Mouse (Mus musculus) kidney, embryonic 16.5 days (tissue): ENCODE results near the gene Reep6. TPM values are rescaled to one million over a fixed set of nuclear protein-coding genes. Genes with fewer than 3 reads are reported as not detected.
A peak's percentile ranks its signal among the peaks of the same experiment; 100 is the strongest.

Experiments used
- ATAC-seq: fragments of 200-750 bp; cut with Nextera tagmentation; 2 replicates; pipeline ENCODE4 v1.8.0; 2017; ENCODE audit warnings: moderate TSS enrichment; ENCODE audit not compliant: low FRiP score, low TSS enrichment
- H3K27ac ChIP-seq: fragments of 300-500 bp; sonication (generic); 2 replicates; pipeline ENCODE4 v1.5.1; 2014; ENCODE audit warnings: low read length
- H3K27me3 ChIP-seq: fragments of 300-500 bp; sonication (generic); 2 replicates; pipeline ENCODE4 v1.6.1; 2014; ENCODE audit warnings: low read length, control low read depth, mixed read lengths; ENCODE audit not compliant: insufficient read depth
- H3K36me3 ChIP-seq: fragments of 300-500 bp; sonication (generic); 2 replicates; pipeline ENCODE4 v1.6.1; 2014; ENCODE audit warnings: low read length, control low read depth, mixed read lengths; ENCODE audit not compliant: insufficient read depth
- H3K4me1 ChIP-seq: fragments of 300-500 bp; sonication (generic); 2 replicates; pipeline ENCODE4 v1.6.1; 2014; ENCODE audit warnings: low read length, control low read depth, mixed read lengths; ENCODE audit not compliant: insufficient read depth
- H3K4me2 ChIP-seq: fragments of 300-500 bp; sonication (generic); replicated peaks from 2 replicates; pipeline ENCODE4 v1.6.1; 2014; ENCODE audit warnings: low read depth, low read length
- H3K4me3 ChIP-seq: fragments of 300-500 bp; sonication (generic); 2 replicates; pipeline ENCODE4 v1.5.1; 2014; ENCODE audit warnings: mild to moderate bottlenecking, low read length
- H3K9ac ChIP-seq: fragments of 300-500 bp; sonication (generic); replicated peaks from 2 replicates; pipeline ENCODE4 v1.6.1; 2014; ENCODE audit warnings: low read length
- H3K9me3 ChIP-seq: fragments of 300-500 bp; sonication (generic); 2 replicates; pipeline ENCODE4 v1.6.1; 2016; ENCODE audit warnings: low read length, control low read depth
- WGBS: fragments of 180-500 bp; shearing (Covaris S2); extraction: QIAGEN DNeasy Blood & Tissue Kit; methylation state at CpG from one replicate; pipeline ENCODE4 v1.1.7; 2014; 5-methylcytosine and 5-hydroxymethylcytosine counted together
- polyA plus RNA-seq: library from polyadenylated mRNA; unstranded; fragments of >200 nt; fragmentation: Nextera tagmentation; extraction: Ambion mirVana; gene quantifications from 2 replicates; pipeline ENCODE4 v1.2.1, GENCODE M21; 2015

Reep6 gene
- polyA plus RNA-seq, 1 experiment from 2014 or later: 11.0 TPM

DNA sequence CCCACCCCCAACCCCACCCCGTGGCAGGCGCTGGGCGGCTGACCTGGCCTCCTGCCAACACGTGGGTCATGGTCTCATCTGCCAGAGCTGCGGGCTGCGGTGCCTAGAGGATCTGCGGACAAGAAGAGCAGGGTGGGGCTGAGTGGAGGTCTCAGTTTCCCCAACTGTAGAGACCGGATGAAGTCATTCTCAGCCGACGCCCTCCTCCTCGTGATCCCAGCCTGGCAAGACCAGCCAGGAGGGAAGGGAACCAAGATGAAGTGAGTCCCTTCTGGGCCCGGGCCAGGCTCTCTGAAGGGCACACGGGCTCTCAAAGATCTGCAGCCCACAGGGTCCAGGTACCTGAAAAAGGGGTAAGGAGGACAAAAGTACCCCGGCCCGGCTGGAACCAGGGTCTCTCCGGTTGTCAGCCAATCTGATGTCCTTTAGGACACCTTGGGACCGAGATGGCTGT is 17.8 kb downstream of the Reep6 start:
- Histone ChIP-seq H3K27ac (no peak overlapping the region), H3K27me3 (peaks cover 92% of the 10 kb centered on the region), H3K9me3 (no peaks in the 10 kb centered on the region), H3K4me2 (peak overlapping the region; percentile 51), H3K4me1 (peaks cover 36% of the 10 kb centered on the region), H3K9ac (peak overlapping the region; percentile 55), H3K36me3 (no peaks in the 10 kb centered on the region), H3K4me3 (peak overlapping the region; percentile 41)
- WGBS: 11% methylated on average over 17 of the region's 17 CpGs
- no peak for ATAC-seq

DNA sequence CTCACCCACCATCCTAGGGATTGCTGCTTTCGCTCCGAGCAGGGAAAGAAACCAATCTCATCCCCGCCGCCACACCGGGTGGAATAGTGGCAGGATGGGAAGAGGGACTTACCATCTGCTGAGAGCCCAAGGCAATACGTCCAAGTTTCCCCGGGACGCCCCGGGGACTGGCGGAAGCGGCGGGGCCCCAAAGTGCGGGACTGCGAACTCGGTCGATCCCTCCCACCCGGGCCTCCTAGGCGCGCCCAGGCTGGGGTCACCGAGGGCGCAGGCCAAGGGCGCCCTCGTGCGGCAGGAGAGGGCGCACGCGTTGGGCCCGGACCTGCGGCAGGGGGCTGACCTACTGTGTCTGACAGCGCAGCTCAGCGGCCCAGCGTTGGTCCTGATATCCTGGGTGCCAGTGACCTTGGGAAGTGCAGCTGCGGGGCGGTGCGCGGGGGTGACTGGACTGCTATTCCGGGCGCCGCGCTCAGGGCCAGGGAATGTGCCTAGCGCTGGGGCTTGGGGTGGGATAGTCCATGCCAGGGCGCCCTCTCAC is 18.6 kb downstream of the Reep6 start, which contains the start of gene Adamtsl5:
Gene Adamtsl5, minus strand, starts transcription at position 169 of the 538 bp plus-strand sequence.
- ATAC-seq: peak; percentile 19; the same call in 1 of the 2 replicates
- under 1% methylated on average over 42 of the region's 42 CpGs for WGBS

DNA sequence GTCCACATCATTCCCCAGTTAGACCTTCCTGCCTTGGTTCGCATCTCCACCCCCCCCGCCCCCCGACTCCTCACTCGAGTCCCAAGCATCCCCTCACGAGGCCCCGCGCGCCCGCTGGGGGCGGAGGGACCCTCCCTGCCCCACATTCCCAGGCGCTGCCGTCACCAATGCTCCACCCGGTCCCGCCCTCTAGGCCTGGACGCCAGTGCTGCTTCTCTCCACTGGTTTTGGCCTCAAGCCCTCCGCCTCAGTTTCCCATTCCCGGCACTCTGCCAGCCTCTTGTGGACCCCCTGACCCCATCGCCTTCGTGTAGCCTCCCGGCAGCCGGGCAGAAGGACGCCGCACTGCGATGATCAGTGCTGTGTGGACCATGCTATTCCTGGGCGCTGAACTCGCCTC is 19.2 kb downstream of the Reep6 start:
- Histone ChIP-seq H3K4me1 (peaks cover 26% of the 10 kb centered on the region), H3K36me3 (no peaks in the 10 kb centered on the region), H3K4me2 (peak overlapping the region; percentile 51), H3K9me3 (no peaks in the 10 kb centered on the region), H3K27ac (no peak overlapping the region), H3K27me3 (peaks cover 87% of the 10 kb centered on the region), H3K9ac (no peak overlapping the region), H3K4me3 (peak overlapping the region; percentile 41; the same call in 1 of the 2 replicates)
- ATAC-seq: no peak
- WGBS: 15% methylated on average over 26 of the region's 26 CpGs

More for the DNA sequence above, 18.6 kb downstream of the Reep6 start, which contains the start of gene Adamtsl5:
- Histone ChIP-seq H3K9ac (peak within 1 kb of the TSS; percentile 55), H3K4me1 (peaks cover 32% of the 10 kb centered on the region), H3K9me3 (no peaks in the 10 kb centered on the region), H3K4me2 (peak within 1 kb of the TSS; percentile 51), H3K36me3 (no peaks in the 10 kb centered on the region), H3K27me3 (peaks cover 87% of the 10 kb centered on the region), H3K4me3 (peak within 1 kb of the TSS; percentile 41), H3K27ac (no peak within 1 kb of the TSS)

DNA sequence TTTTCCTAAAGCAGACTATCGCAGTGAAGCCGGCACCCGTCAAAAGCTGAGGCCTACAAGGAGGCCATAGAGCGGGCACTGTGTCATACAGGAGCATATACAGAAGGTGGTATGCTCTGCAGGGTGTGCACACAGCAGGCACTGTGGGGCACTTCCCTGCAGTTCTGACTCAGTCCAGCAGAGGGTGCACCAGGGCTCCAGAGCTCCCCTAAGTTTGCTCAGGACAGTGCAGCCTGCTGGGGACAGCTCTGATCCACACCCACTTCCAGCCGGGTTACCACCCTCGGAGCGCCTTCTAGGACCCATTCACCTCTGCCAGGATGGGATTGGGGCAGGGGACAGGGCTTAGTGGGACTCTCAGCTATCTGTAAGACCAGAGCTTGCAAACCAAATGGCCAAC is 20.5 kb downstream of the Reep6 start:
- H3K4me1 ChIP-seq: peaks cover 19% of the 10 kb centered on the region
- no peaks in the 10 kb centered on the region for H3K9me3 ChIP-seq
- peak; percentile 75 for ATAC-seq
- no peak overlapping the region for H3K27ac ChIP-seq
- H3K27me3 ChIP-seq: peaks cover 89% of the 10 kb centered on the region
- no peak overlapping the region for H3K4me2 ChIP-seq
- no peaks in the 10 kb centered on the region for H3K36me3 ChIP-seq
- WGBS: 3% methylated on average over 7 of the region's 7 CpGs
- no peak overlapping the region for H3K4me3 ChIP-seq
- H3K9ac ChIP-seq: no peak overlapping the region

DNA sequence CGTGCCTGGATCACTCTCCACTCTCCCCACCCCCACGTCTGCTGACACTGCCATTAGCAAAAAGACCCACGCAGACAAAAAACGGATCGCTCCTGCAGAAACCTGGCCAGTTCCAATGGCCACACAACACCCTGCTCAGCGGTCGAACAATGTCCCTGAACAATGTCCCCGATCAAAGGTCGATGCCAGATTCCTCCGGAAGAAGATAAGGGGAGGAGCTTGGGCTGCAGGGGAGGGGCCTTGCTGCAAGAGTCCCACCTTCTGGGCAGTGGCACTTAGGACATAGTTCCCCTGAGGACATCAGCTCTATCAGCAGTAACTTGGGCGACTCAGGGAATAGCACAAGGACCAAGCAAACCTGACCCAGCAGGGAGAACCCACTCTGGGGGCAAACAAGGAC is 22.1 kb downstream of the Reep6 start:
- no peaks in the 10 kb centered on the region for H3K36me3 ChIP-seq
- no peak overlapping the region for H3K4me3 ChIP-seq
- H3K4me2 ChIP-seq: no peak overlapping the region
- H3K9me3 ChIP-seq: no peaks in the 10 kb centered on the region
- H3K27me3 ChIP-seq: peaks cover 91% of the 10 kb centered on the region
- no peak overlapping the region for H3K9ac ChIP-seq
- H3K27ac ChIP-seq: no peak overlapping the region
- no peak for ATAC-seq
- 29% methylated on average over 11 of the region's 11 CpGs for WGBS
- peaks cover 27% of the 10 kb centered on the region for H3K4me1 ChIP-seq

DNA sequence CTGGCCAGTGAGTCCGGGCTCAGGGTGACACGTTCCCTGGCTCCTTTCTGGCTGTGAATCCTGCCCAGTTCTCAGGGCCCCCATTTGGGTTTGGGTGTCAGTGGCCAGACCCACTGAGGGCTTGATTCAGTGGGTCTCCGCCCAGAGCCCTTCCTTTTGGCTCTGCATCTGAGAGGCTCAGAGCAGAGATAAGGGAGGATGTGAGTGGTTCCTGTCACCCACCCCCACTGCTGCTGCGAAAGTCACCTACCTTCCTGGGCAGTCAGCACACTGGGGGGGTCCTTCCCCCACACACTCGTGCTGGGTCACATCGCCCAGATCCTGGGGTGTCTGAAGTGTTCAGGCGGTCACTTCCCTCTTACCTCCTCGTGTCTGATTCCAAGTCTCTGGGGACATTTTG is 23.0 kb downstream of the Reep6 start:
- ATAC-seq: no peak
- Histone ChIP-seq H3K9ac (no peak overlapping the region), H3K9me3 (no peaks in the 10 kb centered on the region), H3K4me2 (no peak overlapping the region), H3K27ac (no peak overlapping the region), H3K4me3 (no peak overlapping the region), H3K4me1 (peaks cover 26% of the 10 kb centered on the region), H3K36me3 (no peaks in the 10 kb centered on the region), H3K27me3 (peaks cover 91% of the 10 kb centered on the region)
- WGBS: 56% methylated on average over 8 of the region's 8 CpGs

DNA sequence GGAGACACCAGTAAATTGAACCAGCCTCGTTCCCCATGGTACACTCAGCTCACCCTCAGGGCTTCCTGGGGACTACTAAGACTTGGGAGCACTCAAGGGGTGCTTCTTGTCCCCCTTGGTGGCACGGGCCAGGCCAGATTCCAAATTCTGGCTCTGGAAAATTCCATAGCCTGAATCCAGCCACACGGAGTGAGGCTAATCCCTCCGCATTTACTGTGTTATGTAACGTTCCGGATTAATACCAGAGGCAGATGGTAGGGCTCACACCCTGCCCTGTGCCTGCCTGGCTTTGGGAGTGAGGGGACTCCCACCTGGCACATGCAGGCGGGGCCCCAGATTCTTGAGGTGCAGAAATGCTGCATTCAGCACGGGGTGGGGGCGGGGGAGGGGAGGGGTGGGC is 25.7 kb downstream of the Reep6 start:
- H3K27me3 ChIP-seq: peaks cover 83% of the 10 kb centered on the region
- 12% methylated on average over 9 of the region's 9 CpGs for WGBS
- H3K4me2 ChIP-seq: no peak overlapping the region
- no peaks in the 10 kb centered on the region for H3K9me3 ChIP-seq
- no peak for ATAC-seq
- H3K9ac ChIP-seq: no peak overlapping the region; the same call in 1 of the 2 replicates
- no peak overlapping the region for H3K27ac ChIP-seq
- H3K4me1 ChIP-seq: peaks cover 13% of the 10 kb centered on the region
- no peaks in the 10 kb centered on the region for H3K36me3 ChIP-seq
- H3K4me3 ChIP-seq: no peak overlapping the region

DNA sequence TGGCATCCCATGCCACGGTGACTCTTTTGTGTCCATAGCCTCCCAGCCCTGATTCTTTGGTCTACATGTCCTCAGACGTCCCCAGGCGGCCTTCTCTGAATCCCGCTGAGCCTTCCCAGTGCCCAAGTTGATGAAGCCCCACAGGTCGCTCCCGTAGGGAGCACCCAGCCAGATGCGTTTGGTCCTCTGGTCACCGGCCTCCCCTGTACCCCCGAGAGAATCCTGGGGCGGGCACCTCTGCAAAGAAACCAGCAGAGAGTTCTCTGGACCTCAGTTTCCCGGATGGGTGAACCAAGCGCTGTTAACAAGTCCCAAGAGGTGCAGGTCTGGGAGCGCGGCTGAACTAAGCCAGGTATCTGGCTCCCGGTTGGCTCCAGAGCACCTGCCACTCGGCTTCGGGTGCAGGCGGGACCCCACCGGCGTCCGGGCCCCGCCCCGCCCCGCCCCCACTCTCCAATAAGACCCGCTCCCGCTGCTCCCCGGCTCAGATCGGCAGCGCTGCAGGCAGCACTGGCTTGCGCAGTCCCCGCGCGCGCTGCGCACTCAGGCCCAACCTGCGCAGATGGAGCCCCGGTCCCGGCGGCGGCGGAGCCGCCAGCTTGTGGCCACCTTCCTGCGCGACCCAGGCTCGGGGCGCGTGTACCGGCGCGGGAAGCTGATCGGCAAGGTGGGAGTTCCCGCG is 26.4 kb downstream of the Reep6 start, which contains the start of gene Plk5:
Gene Plk5, plus strand, starts transcription at position 459 of the 682 bp plus-strand sequence.
- under 1% methylated on average over 53 of the region's 53 CpGs for WGBS
- peaks cover 76% of the 10 kb centered on the region for H3K27me3 ChIP-seq

DNA sequence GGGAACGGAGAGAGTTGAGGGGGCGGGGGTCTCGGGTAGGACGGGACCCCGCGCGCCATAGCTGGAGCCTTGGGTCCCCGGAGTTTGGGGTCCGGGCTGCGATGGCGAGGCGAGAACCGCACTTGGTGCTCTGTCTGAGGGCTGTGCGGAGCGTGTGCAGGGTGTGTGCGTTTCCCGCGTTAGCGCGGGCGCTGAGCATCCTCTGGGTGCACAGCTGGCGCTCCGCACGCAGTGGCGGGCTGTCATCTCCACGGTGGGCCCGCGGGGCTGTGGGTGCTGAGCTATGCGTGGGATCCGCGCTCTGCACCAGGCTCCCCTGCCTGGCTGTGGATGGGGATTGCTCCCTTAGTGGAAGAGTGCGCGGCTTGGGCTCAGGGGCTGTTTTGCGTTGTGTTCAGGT is 27.0 kb downstream of the Reep6 start:
- Histone ChIP-seq H3K27ac (no peak overlapping the region), H3K27me3 (peaks cover 70% of the 10 kb centered on the region), H3K4me1 (peaks cover 13% of the 10 kb centered on the region), H3K4me3 (peak overlapping the region; percentile 45), H3K9me3 (no peaks in the 10 kb centered on the region), H3K36me3 (no peaks in the 10 kb centered on the region), H3K4me2 (peak overlapping the region; percentile 65), H3K9ac (peak overlapping the region; percentile 44; the same call in 1 of the 2 replicates)
- no peak for ATAC-seq
- 1% methylated on average over 34 of the region's 34 CpGs for WGBS

More for the DNA sequence above, 26.4 kb downstream of the Reep6 start, which contains the start of gene Plk5:
- Histone ChIP-seq H3K4me3 (peak within 1 kb of the TSS; percentile 45), H3K27ac (no peak within 1 kb of the TSS), H3K4me2 (peak within 1 kb of the TSS; percentile 65), H3K9me3 (no peaks in the 10 kb centered on the region), H3K36me3 (no peaks in the 10 kb centered on the region), H3K4me1 (peaks cover 13% of the 10 kb centered on the region), H3K9ac (peak within 1 kb of the TSS; percentile 44; the same call in 1 of the 2 replicates)
- no peak for ATAC-seq

DNA sequence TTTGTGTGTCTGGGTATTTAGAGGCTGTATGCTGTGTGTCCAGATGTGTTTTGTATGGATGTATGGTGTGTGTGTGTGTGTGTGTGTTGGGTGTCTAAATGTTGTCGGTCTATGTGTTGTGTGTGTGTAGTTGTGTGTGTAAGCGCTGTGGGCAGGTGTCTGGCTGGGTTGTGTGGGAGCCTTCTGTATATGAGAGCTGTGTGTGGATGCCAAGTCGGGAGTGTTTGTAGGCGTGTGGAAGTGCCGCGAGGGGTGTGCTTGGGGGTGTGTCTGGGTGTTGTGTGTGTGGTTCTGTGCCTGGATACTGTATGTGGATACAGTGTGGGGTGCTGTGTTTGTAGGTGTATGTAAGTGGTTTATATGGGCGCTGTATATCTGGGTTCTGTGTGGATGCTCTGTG is 27.6 kb downstream of the Reep6 start:
- Histone ChIP-seq H3K36me3 (no peaks in the 10 kb centered on the region), H3K4me3 (peak overlapping the region; percentile 45; the same call in 1 of the 2 replicates), H3K27me3 (peaks cover 64% of the 10 kb centered on the region), H3K9me3 (no peaks in the 10 kb centered on the region), H3K27ac (no peak overlapping the region), H3K4me2 (peak overlapping the region; percentile 51), H3K9ac (no peak overlapping the region), H3K4me1 (peaks cover 13% of the 10 kb centered on the region)
- WGBS: 34% methylated on average over 7 of the region's 7 CpGs
- no peak for ATAC-seq
